Mouse (Mus musculus) stomach, postnatal 0 days (tissue): ENCODE results near the gene Wfs1.

Experiments used
- CTCF ChIP-seq: IDR thresholded peaks from 2 replicates; pipeline ENCODE4 v1.5.1; 2016; ENCODE audit warnings: antibody characterized with exemption, low read depth, mild to moderate bottlenecking, moderate library complexity
- EP300 ChIP-seq: optimal IDR thresholded peaks from 2 replicates; pipeline ENCODE3; 2016; ENCODE audit warnings: antibody characterized with exemption

DNA sequence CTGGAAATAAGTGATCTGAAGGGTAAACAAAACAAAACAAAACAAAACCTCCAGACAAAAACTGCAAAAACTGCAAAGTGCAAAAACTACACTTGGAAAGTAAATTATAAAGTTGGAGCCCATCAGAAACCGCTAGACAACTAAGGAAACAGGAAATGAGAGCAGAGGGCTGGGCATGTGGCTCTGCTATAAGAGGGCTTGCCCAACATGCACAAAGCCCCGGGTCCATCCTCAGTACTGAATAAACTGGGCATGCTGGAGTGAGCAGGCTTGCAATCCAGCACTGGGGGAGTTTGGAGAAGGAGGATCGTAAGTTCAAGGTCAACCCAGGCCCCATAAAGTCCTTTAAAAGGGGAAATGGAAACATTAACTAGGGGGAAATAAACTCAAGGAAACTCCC, 28.2 kb upstream of the Wfs1 start:
- no peak for TF ChIP-seq CTCF
- TF ChIP-seq EP300 = no peak
